Mouse (Mus musculus) MEL (cell line): Measurements from ENCODE around the gene Parp1. TPM values are rescaled to one million over a fixed set of nuclear protein-coding genes. Genes with fewer than 3 reads are reported as not detected.

Experiments
- DNase-seq: peaks from one replicate; pipeline ENCODE4 v3.0.0; 2011; ENCODE audit warnings: low read depth, low spot score
- H3K27ac ChIP-seq: 2 replicates; pipeline ENCODE4 v1.5.1; 2012; ENCODE audit warnings: low read depth, mild to moderate bottlenecking, control low read depth, low read length, moderate library complexity; ENCODE audit not compliant: control insufficient read depth
- H3K27me3 ChIP-seq, 2 experiments: fragments of 150-350 bp in 1 of 2; sonication (generic) in 1 of 2; 2 replicates each; pipeline ENCODE4 v1.6.1; 2012; ENCODE audit warnings: low read length in 2 of 2, mild to moderate bottlenecking in 2 of 2, improper control_type of control experiment in 1 of 2, moderate library complexity in 1 of 2; ENCODE audit not compliant: insufficient read depth in 2 of 2, control insufficient read depth in 1 of 2
- H3K36me3 ChIP-seq, 2 experiments: 2 replicates each; pipeline ENCODE4 v1.6.1; 2012 to 2014; ENCODE audit warnings: low read length in 2 of 2, improper control_type of control experiment in 1 of 2, inconsistent platforms in 1 of 2, mild to moderate bottlenecking in 1 of 2; ENCODE audit not compliant: insufficient read depth in 2 of 2, control insufficient read depth in 1 of 2
- H3K4me1 ChIP-seq, 2 experiments: fragments of 150-350 bp in 1 of 2; sonication (generic) in 1 of 2; 2 replicates each; pipeline ENCODE4 v1.6.1; 2012; ENCODE audit warnings: low read length in 2 of 2, improper control_type of control experiment in 1 of 2, mild to moderate bottlenecking in 1 of 2; ENCODE audit not compliant: insufficient read depth in 2 of 2, control insufficient read depth in 1 of 2
- H3K4me3 ChIP-seq, 2 experiments: fragments of 150-350 bp in 1 of 2; sonication (generic) in 1 of 2; 2 replicates each; pipeline ENCODE4 v1.5.1; 2012; ENCODE audit warnings: low read depth in 2 of 2, low read length in 2 of 2, mild to moderate bottlenecking in 2 of 2, moderate library complexity in 2 of 2, control low read depth in 1 of 2, improper control_type of control experiment in 1 of 2; ENCODE audit not compliant: control insufficient read depth in 1 of 2, insufficient read depth in 1 of 2
- H3K79me2 ChIP-seq: 2 replicates; pipeline ENCODE4 v1.6.1; 2012; ENCODE audit warnings: mild to moderate bottlenecking, low read length, moderate library complexity; ENCODE audit not compliant: control insufficient read depth, poor library complexity, insufficient read depth
- H3K9ac ChIP-seq: 2 replicates; pipeline ENCODE4 v1.6.1; 2012; ENCODE audit warnings: low read depth, mild to moderate bottlenecking, control low read depth, low read length, moderate library complexity; ENCODE audit not compliant: control insufficient read depth, poor library complexity, severe bottlenecking
- H3K9me3 ChIP-seq: fragments of 150-350 bp; sonication (generic); replicated peaks from 2 replicates; pipeline ENCODE4 v1.6.1; 2012; ENCODE audit warnings: mild to moderate bottlenecking, low read length, improper control_type of control experiment, moderate library complexity; ENCODE audit not compliant: insufficient read depth
- BHLHE40 ChIP-seq: IDR thresholded peaks from 2 replicates; pipeline ENCODE4 v1.6.1; 2012; ENCODE audit warnings: low read depth, mild to moderate bottlenecking, inconsistent platforms, low read length, improper control_type of control experiment, borderline replicate concordance
- CHD1 ChIP-seq: IDR thresholded peaks from 2 replicates; pipeline ENCODE4 v1.6.1; 2012; ENCODE audit warnings: low read depth, mild to moderate bottlenecking, inconsistent platforms, low read length, improper control_type of control experiment
- CTCF ChIP-seq, 3 experiments: IDR thresholded peaks in 2 of 3; conservative IDR thresholded peaks in 1 of 3; 2 replicates each; pipeline ENCODE4 v1.5.1; 2011 to 2012; ENCODE audit warnings: low read length in 3 of 3, low read depth in 2 of 3, mild to moderate bottlenecking in 2 of 3, improper control_type of control experiment in 1 of 3, inconsistent platforms in 1 of 3, mixed read lengths in 1 of 3, moderate library complexity in 1 of 3; ENCODE audit not compliant: control insufficient read depth in 1 of 3, insufficient read depth in 1 of 3, poor library complexity in 1 of 3, severe bottlenecking in 1 of 3
- GABPA ChIP-seq: IDR thresholded peaks from 2 replicates; pipeline ENCODE4 v1.6.1; 2012; ENCODE audit warnings: low read depth, mild to moderate bottlenecking, inconsistent platforms, low read length, improper control_type of control experiment, moderate library complexity
- GATA1 ChIP-seq: IDR thresholded peaks from 2 replicates; pipeline ENCODE4 v1.6.1; 2011; ENCODE audit warnings: low read depth, low read length, improper control_type of control experiment
- HCFC1 ChIP-seq: IDR thresholded peaks from 2 replicates; pipeline ENCODE4 v1.6.1; 2012; ENCODE audit warnings: low read depth, mild to moderate bottlenecking, inconsistent platforms, low read length, improper control_type of control experiment, moderate library complexity
- JUND ChIP-seq: IDR thresholded peaks from 2 replicates; pipeline ENCODE4 v1.6.1; 2011; ENCODE audit warnings: low read depth, mild to moderate bottlenecking, improper control_type of control experiment, low read length
- KAT2A ChIP-seq: conservative IDR thresholded peaks from 2 replicates; pipeline ENCODE4 v1.6.1; 2012; ENCODE audit warnings: low read depth, low read length, improper control_type of control experiment, inconsistent platforms
- MAFK ChIP-seq: IDR thresholded peaks from 2 replicates; pipeline ENCODE4 v1.6.1; 2011; ENCODE audit warnings: low read depth, mild to moderate bottlenecking, low read length, improper control_type of control experiment, borderline replicate concordance
- MXI1 ChIP-seq: IDR thresholded peaks from 2 replicates; pipeline ENCODE4 v1.6.1; 2011; ENCODE audit warnings: mild to moderate bottlenecking, low read depth, low read length, improper control_type of control experiment
- NELFE ChIP-seq: IDR thresholded peaks from 2 replicates; pipeline ENCODE4 v1.6.1; 2011; ENCODE audit warnings: low read depth, low read length, improper control_type of control experiment
- POLR2A ChIP-seq, 2 experiments: IDR thresholded peaks; 2 replicates each; pipeline ENCODE4 v1.6.1; 2011 to 2012; ENCODE audit warnings: low read length in 2 of 2, mild to moderate bottlenecking in 2 of 2, control low read depth in 1 of 2, improper control_type of control experiment in 1 of 2, low read depth in 1 of 2, moderate library complexity in 1 of 2; ENCODE audit not compliant: control insufficient read depth in 1 of 2, insufficient read depth in 1 of 2, poor library complexity in 1 of 2
- POLR2AphosphoS2 ChIP-seq: IDR thresholded peaks from 2 replicates; pipeline ENCODE4 v1.6.1; 2011; ENCODE audit warnings: low read length, improper control_type of control experiment
- POLR2AphosphoS5 ChIP-seq: IDR thresholded peaks from 2 replicates; pipeline ENCODE4 v1.6.1; 2012; ENCODE audit warnings: low read depth, borderline replicate concordance, mild to moderate bottlenecking, inconsistent platforms, low read length, moderate library complexity, mixed read lengths
- RAD21 ChIP-seq: IDR thresholded peaks from 2 replicates; pipeline ENCODE4 v1.6.1; 2011; ENCODE audit warnings: mild to moderate bottlenecking, low read depth, low read length, improper control_type of control experiment
- SIN3A ChIP-seq: IDR thresholded peaks from 2 replicates; pipeline ENCODE4 v1.6.1; 2012; ENCODE audit warnings: low read length, improper control_type of control experiment, inconsistent platforms
- TAL1 ChIP-seq: IDR thresholded peaks from 2 replicates; pipeline ENCODE4 v1.6.1; 2012; ENCODE audit warnings: mild to moderate bottlenecking, inconsistent platforms, low read length, moderate library complexity, mixed read lengths
- TBP ChIP-seq: IDR thresholded peaks from 2 replicates; pipeline ENCODE4 v1.8.0; 2011; ENCODE audit warnings: low read depth, low read length, improper control_type of control experiment
- TCF12 ChIP-seq: IDR thresholded peaks from 2 replicates; pipeline ENCODE4 v1.6.1; 2014; ENCODE audit warnings: low read depth, mild to moderate bottlenecking, inconsistent platforms, low read length, improper control_type of control experiment, moderate library complexity
- UBTF ChIP-seq: IDR thresholded peaks from 2 replicates; pipeline ENCODE4 v1.6.1; 2012; ENCODE audit warnings: low read depth, mild to moderate bottlenecking, inconsistent platforms, low read length, improper control_type of control experiment, moderate library complexity, borderline replicate concordance; ENCODE audit not compliant: insufficient read depth
- USF2 ChIP-seq, 2 experiments: IDR thresholded peaks; 2 replicates each; pipeline ENCODE4 v1.6.1; 2011 to 2012; ENCODE audit warnings: improper control_type of control experiment in 2 of 2, low read length in 2 of 2, borderline replicate concordance in 1 of 2, inconsistent platforms in 1 of 2, low read depth in 1 of 2, mild to moderate bottlenecking in 1 of 2; ENCODE audit not compliant: insufficient read depth in 1 of 2
- ZC3H11A ChIP-seq: IDR thresholded peaks from 2 replicates; pipeline ENCODE4 v1.6.1; 2012; ENCODE audit warnings: low read depth, mild to moderate bottlenecking, inconsistent platforms, low read length, improper control_type of control experiment
- ZNF384 ChIP-seq: IDR thresholded peaks from 2 replicates; pipeline ENCODE4 v1.6.1; 2012; ENCODE audit warnings: low read depth, mild to moderate bottlenecking, inconsistent platforms, low read length, improper control_type of control experiment
- polyA plus RNA-seq, 2 experiments: library from polyadenylated mRNA; stranded (reverse) in 1 of 2; unstranded in 1 of 2; fragments of >175 nt in 1 of 2; fragments of >200 nt in 1 of 2; gene quantifications; 2 replicates each; pipeline versions ENCODE4 v1.2.1 to v1.2.4; 2012; ENCODE audit warnings: low replicate concordance in 2 of 2, low read depth in 1 of 2; ENCODE audit not compliant: insufficient read length in 2 of 2, insufficient read depth in 1 of 2, missing spikeins in 1 of 2
- total RNA-seq: library from RNA; depleted of rRNA; stranded (reverse); fragments of 300-350 nt; gene quantifications from 2 replicates; pipeline ENCODE4 v1.2.3, GENCODE M21; 2012

Gene Parp1
- total and polyA plus RNA-seq, 3 experiments = 136 to 188 (median 140) TPM

DNA sequence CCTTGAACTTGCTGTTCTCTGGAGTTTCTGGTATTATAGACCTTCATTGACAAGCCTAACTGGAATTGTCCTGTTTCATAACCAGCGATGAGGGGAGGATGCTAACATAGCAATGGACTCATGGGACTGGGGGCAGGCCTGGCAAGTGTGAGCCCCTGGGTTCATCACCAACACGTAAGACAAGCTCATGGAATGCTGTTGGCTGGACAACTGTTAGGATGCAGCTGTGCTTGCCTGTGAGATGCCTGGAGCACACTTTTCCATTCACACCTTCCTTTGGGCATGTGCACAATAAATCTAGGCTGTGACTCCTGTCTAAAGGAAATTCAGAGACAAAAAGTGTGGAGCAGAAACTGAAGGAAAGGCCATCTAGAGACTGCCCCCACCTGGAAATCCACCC lies 45.4 kb upstream of the Parp1 start:
- no peak for DNase-seq
- Histone ChIP-seq H3K4me1 (no peaks in the 10 kb centered on the region), H3K27me3 (no peaks in the 10 kb centered on the region; a peak in 1 of 4 replicates), H3K36me3 (no peaks in the 10 kb centered on the region), H3K27ac (no peak overlapping the region), H3K4me3 (no peak overlapping the region), H3K79me2 (no peaks in the 10 kb centered on the region), H3K9me3 (no peaks in the 10 kb centered on the region), H3K9ac (no peak overlapping the region)
- TF ChIP-seq KAT2A (no peak), NELFE (no peak), BHLHE40 (no peak), MXI1 (no peak), UBTF (no peak), TAL1 (no peak), SIN3A (no peak), GATA1 (no peak), TCF12 (no peak), JUND (no peak), ZNF384 (no peak), POLR2A (IDR thresholded peaks at IDR 0.05; ENCODE audit: control insufficient read depth in 1 of 2, insufficient read depth in 1 of 2, low read depth in 1 of 2, low read length in 2 of 2, poor library complexity in 1 of 2) (no peak), TBP (no peak), POLR2AphosphoS2 (no peak)

- no peaks in the 10 kb centered on the region; a peak in 2 of 4 replicates for H3K27me3 ChIP-seq
- H3K36me3 ChIP-seq = no peaks in the 10 kb centered on the region
- no peaks in the 10 kb centered on the region for H3K79me2 ChIP-seq
- H3K27ac ChIP-seq = no peak overlapping the region
- H3K4me3 ChIP-seq = no peak overlapping the region
- DNase-seq = no peak
- no peaks in the 10 kb centered on the region for H3K9me3 ChIP-seq
- no peaks in the 10 kb centered on the region for H3K4me1 ChIP-seq
- no peak for TF ChIP-seq SIN3A
- H3K9ac ChIP-seq = no peak overlapping the region
These were observed 43.4 kb upstream of the Parp1 start for GRCm38 (mm10) chr1:180525301-180525700.

- peaks cover 0 to 4% of the 10 kb centered on the region in 2 experiments; a peak in 3 of 4 replicates for H3K27me3 ChIP-seq
- no peak for DNase-seq
These were observed 38.9 kb upstream of the Parp1 start for GRCm38 (mm10) chr1:180529847-180530246.

More at GRCm38 (mm10) chr1:180529847-180530246, 38.9 kb upstream of the Parp1 start:
- Histone ChIP-seq H3K79me2 (no peaks in the 10 kb centered on the region), H3K27ac (no peak overlapping the region), H3K9me3 (no peaks in the 10 kb centered on the region), H3K36me3 (no peaks in the 10 kb centered on the region), H3K9ac (no peak overlapping the region), H3K4me3 (no peak overlapping the region), H3K4me1 (no peaks in the 10 kb centered on the region)
- no peak for TF ChIP-seq NELFE
- TF ChIP-seq HCFC1 = no peak
- no peak for TF ChIP-seq GABPA
- no peak for TF ChIP-seq BHLHE40
- TF ChIP-seq MAFK = no peak
- no peak for TF ChIP-seq MXI1
- TF ChIP-seq POLR2AphosphoS2 = no peak
- TF ChIP-seq ZC3H11A = no peak
- TF ChIP-seq RAD21 = no peak
- TF ChIP-seq GATA1 = no peak
- no peak for TF ChIP-seq POLR2AphosphoS5
- no peak for TF ChIP-seq USF2 (IDR thresholded peaks at IDR 0.05; ENCODE audit: borderline replicate concordance in 1 of 2, insufficient read depth in 1 of 2, low read depth in 1 of 2, low read length in 2 of 2)
- no peak for TF ChIP-seq CHD1
- no peak for TF ChIP-seq CTCF (IDR thresholded peaks at IDR 0.05 in 2 of 3, conservative IDR thresholded peaks at IDR 0.05 in 1 of 3; ENCODE audit: control insufficient read depth in 1 of 3, insufficient read depth in 1 of 3, low read depth in 2 of 3, low read length in 3 of 3, poor library complexity in 1 of 3, severe bottlenecking in 1 of 3)
